Mouse (Mus musculus) adrenal gland, postnatal 14 days (tissue): Measurements from ENCODE around the gene Gapt. TPM values are rescaled to one million over a fixed set of nuclear protein-coding genes. Genes with fewer than 3 reads are reported as not detected.
"Not testable (repeated sequence)": the region's sequence is repeated elsewhere in the genome, so short reads cannot be mapped to it uniquely, and the experiment has no call there.

Experiments used
- DNase-seq: peaks from one replicate; pipeline ENCODE4 v3.0.0; 2021; ENCODE audit warnings: mixed read lengths
- long read RNA-seq, 2 experiments: library from polyadenylated mRNA; stranded (forward); transcript quantifications; one replicate each; pipeline ENCODE4 v2.0.0; 2021
- total RNA-seq: library from RNA; stranded (reverse); gene quantifications from 2 replicates; pipeline ENCODE4 v1.2.3, GENCODE M21; 2021

The Gapt gene
- 0.23 and 0.26 TPM in 2 replicates for total RNA-seq
- long read RNA-seq, experiment 1: 0 reads
- long read RNA-seq, experiment 2: 0 reads

- DNase-seq: no peak
Measured at GRCm38 (mm10) chr13:110356941-110357340, at the start of gene Gapt. Gapt (minus strand) TSS chr13:110357199.

GRCm38 (mm10) chr13:110406152-110406551 lies 49.2 kb upstream of the Gapt start:
- DNase-seq: no peak

DNA sequence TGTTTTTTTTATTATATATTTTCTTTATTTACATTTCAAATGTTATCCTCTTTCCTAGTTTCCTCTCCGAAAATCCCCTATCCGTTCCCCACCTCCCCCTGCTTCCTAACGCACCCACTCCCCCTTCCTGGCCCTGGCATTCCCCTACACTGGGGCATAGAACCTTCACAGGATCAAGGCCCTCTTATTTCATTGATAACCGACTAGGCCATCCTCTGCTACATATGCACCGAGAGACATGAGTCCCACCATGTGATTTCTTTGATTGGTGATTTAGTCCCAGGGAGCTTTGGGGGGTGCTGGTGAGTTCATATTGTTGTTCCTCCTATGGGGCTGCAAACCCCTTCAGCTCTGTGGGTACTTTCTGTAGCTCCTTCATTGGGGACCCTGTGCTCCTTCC lies 47.7 kb upstream of the Gapt start:
- not testable (repeated sequence) for DNase-seq

DNA sequence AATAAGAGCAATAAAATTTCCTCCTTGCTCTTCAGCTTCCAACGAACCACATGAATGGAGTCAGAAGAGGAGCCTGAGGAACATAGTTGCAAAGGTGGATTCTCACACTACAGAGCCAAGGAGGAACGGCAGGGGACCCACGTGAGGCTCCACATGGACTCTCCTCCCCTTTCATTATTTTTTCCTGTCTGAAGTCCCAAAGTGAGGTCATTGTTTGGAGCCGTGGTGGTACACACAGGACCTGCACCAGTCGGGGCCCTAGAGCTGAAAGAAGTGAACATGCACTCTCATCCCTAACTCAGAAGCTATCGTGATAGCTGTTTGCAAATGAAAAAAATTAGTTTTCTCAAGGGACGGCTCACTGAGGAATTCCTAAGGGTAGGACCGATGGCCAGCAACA lies 47.1 kb upstream of the Gapt start:
- DNase-seq: no peak

- no peak for DNase-seq
Measured at GRCm38 (mm10) chr13:110401877-110402276, 44.9 kb upstream of the Gapt start.

- no peak for DNase-seq
Measured at GRCm38 (mm10) chr13:110401443-110401842, 44.4 kb upstream of the Gapt start.

GRCm38 (mm10) chr13:110398513-110399270 lies 41.7 kb upstream of the Gapt start:
- no peak for DNase-seq

GRCm38 (mm10) chr13:110397750-110398149 lies 40.8 kb upstream of the Gapt start:
- DNase-seq: no peak

DNA sequence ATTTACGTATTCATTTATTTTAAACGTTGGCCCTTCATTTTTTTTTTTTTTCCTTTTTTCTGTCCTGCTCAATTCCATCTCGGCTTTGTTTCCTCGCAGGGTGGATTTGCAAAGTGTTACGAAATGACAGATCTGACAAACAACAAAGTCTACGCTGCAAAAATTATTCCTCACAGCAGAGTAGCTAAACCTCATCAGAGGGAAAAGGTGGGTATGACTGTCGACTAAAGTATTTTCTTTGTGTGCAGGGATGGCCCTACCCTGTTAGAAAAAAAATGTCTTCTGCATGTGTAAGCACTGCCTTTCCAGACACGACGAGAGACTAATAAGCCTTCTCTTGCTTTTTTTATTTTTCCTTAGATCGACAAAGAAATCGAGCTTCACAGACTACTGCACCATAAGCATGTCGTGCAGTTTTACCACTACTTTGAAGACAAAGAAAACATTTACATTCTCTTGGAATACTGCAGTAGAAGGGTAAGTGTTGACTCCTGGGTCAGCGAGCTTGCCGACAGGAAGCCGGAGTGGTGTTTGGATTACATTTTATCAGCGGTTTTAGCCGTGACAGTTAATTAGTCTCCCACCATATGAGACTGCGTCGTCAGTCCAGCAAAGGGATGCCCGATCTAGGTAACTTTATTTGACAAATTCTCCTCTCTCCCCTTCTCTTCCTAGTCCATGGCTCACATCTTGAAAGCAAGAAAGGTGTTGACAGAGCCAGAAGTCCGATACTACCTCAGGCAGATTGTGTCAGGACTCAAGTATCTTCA lies 39.1 kb upstream of the Gapt start:
- DNase-seq: no peak

DNA sequence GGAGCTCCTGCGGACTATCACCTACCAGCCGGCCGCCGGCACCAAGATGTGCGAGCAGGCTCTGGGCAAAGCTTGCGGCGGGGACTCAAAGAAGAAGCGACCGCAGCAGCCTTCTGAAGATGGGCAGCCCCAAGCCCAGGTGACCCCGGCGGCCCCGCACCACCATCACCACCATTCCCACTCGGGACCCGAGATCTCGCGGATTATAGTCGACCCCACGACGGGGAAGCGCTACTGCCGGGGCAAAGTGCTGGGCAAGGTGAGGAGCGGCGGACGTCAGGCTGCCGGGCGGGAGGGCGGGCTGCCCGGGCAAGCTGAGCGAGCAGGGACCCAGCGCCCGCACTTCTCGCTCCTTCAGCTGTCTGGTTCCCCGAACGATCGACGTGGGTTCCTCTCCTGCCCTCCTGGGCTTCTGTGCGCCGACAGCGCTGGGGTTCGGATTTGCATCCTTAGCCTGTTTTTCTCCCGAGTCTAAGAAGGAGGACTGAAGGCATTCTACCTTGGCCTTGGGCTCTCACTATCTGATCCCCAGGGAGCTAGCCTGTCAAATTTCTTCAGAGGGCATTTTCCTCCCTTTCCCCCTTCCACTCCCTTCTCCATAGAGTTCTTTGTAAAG lies 38.3 kb upstream of the Gapt start:
- peak; percentile 52 for DNase-seq

GRCm38 (mm10) chr13:110394291-110395178 lies 37.5 kb upstream of the Gapt start, which contains the start of gene Plk2:
Plk2 (plus strand) TSS chr13:110395046.
- peak; percentile 96 for DNase-seq

- no peak for DNase-seq
Measured at GRCm38 (mm10) chr13:110392631-110393030, 35.6 kb upstream of the Gapt start.

DNA sequence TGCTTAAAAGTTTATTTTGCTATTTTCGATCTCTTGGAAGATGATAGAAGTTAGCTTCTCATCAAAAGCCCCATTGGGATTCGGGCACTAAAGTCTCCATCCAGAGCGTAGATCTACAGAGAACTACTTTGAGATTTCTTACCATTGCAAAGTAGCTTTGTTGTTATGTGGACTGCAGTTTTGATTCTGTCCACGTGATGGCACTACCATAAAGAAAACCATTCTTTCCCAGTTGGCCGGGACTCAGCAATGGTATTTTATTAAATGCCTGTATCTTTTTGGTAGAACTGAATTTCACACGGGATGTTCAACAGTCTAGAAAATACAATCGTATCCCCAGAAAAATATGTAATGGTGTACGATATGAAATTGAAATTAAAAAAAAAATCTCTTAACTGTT lies 35.2 kb upstream of the Gapt start:
- peak; percentile 68 for DNase-seq

- no peak for DNase-seq
Measured at GRCm38 (mm10) chr13:110384514-110384913, 27.5 kb upstream of the Gapt start.

GRCm38 (mm10) chr13:110382447-110382901 lies 25.5 kb upstream of the Gapt start:
- peak; percentile 39 for DNase-seq

GRCm38 (mm10) chr13:110369673-110370072 lies 12.7 kb upstream of the Gapt start:
- DNase-seq: no peak

GRCm38 (mm10) chr13:110368556-110369040 lies 11.6 kb upstream of the Gapt start:
- DNase-seq: peak; percentile 51

DNA sequence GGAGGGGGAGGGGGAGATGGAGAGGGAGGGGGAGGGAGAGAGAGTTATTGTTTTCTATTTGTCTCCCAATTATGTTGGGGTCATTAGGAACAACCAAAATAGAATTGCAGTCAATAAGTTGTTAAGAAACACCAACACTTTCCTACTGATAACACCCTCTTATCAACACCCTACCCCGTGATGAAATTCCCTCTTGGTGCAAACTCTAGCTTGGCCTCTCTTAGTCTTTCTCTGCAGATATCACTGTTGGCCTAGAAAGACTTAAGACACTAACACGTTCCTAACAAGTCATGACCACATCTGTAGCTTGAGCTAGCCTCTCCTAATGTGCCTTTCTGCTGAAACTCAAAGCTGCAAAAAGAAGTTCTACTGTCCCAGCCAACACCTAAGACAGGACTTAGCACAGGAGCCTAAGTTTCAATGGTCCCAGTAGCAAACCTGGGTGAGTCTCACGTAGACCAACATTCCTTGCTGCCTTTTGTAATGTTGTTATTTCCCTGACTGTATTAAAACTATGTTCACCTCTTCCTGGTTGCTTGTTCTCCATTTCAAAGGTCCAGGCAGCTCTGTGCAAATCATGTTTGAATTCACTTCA lies 11.1 kb upstream of the Gapt start:
- no peak for DNase-seq

DNA sequence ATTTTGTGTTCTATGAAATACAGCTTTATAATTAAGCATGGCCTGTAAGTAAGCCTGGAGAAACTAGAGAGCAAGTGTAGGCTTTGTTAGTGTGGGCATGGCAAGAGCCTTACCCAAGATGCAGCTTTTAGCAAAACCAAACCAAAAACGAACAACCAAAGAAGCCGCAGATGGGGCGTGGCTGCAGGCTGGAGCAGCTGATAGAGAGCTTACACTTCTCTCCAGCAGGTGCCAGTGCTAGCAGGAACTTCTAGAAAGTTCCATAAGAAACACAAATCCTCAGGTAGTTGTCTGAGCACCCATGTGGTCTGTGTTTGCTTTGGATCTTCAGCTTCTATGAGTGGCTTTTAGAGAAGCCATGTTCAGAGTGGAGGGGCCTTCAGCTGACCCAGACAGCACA lies 9.5 kb upstream of the Gapt start:
- no peak for DNase-seq

DNA sequence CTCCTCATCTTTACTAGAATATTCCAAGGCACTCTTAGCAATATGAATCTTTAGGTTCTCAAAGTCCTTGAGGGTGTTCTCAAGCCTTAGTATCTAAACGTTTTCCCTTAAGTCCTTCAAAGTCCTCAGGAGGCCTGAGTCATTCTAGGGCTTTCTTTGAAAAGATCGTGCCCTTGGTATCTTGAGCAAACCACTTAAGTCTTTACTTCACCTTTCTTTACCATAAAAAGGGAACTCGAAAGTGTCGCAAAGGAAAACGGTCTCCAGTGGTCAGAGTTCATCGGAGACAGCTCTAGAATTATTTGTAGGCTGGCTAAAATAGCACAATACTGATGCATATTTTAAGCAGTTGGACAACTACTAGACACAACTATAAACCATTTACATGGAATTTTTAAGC lies 6.7 kb upstream of the Gapt start:
- DNase-seq: no peak

DNA sequence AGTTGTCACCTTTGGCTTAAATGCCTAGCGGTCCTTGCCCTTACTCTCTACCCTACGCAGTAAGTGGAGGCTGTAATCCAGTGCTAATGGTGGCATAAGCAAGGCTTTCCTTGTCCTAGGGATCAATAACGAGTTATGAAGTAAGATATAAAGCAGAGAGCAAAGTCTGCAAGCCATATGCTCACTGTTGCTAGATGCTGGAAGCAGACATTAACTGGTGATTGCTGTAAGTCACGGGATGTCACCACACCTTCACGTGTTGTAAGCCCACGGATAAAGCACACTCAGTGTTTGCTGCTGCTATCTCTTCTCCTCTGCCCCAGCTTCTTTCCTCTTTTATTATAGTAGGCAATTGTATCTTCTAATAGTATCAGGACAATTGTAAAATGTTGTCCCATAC lies 5.9 kb downstream of the Gapt start:
- DNase-seq: no peak
